Mouse (Mus musculus) retina, embryonic 14.5 days (tissue): ENCODE results near the gene Dnal4.

Experiments used
- DNase-seq: peaks from one replicate; pipeline ENCODE4 v3.0.0-alpha.2; 2015; ENCODE audit warnings: low spot score

The Dnal4 gene

DNA sequence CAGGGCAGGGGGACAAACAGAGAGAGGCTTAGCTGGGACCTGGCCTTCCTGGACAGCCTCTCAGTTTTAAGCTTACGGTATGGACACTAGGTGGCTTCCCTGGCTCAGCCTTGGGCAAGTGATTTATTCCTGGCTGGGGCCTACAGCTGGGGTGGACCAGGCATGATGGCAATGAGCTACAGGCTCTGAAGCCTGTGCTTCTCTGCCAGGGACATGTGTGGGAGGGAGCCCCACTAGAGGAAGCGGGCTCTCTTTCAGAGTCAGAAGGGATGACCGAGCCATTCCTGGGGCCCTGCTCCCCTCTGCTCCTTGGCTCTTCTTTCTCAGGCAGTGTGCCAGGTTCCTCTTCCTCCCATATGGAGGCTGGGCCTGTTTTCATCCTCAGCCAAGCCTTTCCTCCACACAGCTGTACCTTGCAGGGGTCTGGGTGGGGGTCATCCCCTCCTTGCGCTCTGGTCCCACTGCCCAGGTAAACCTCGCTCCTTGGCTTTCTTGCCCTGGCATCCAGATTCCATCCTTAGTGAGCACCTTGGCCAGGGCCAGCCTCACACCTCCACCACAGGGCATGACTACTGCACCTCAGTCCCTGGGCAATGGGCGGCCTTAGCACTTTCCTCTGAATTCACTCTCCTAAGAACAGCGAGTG is 13.9 kb downstream of the Dnal4 start:
- no peak for DNase-seq

DNA sequence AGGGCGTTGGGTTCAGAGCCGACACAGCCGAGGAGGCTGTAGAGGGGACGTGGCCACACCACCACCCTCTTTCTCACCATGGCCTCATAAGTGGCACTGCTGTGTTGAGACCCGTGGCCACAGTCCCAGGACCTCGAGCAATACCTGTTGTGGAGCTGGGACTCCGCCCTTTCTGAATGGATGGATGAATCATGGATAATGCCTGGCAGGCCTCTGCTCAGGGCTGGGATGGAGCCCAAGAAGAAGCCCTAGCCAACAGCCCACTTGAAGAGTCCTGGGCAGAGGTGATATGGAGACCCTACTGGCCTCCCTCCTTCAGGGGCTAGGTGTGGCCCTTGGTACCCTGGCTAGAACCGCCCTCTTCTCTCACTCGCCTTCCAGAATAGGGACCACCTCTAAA is 14.6 kb downstream of the Dnal4 start:
- DNase-seq, result no peak

GRCm38 (mm10) chr15:79760956-79761355 is 16.7 kb downstream of the Dnal4 start:
- DNase-seq, result no peak

GRCm38 (mm10) chr15:79757118-79757517 is 20.5 kb downstream of the Dnal4 start:
- no peak for DNase-seq

DNA sequence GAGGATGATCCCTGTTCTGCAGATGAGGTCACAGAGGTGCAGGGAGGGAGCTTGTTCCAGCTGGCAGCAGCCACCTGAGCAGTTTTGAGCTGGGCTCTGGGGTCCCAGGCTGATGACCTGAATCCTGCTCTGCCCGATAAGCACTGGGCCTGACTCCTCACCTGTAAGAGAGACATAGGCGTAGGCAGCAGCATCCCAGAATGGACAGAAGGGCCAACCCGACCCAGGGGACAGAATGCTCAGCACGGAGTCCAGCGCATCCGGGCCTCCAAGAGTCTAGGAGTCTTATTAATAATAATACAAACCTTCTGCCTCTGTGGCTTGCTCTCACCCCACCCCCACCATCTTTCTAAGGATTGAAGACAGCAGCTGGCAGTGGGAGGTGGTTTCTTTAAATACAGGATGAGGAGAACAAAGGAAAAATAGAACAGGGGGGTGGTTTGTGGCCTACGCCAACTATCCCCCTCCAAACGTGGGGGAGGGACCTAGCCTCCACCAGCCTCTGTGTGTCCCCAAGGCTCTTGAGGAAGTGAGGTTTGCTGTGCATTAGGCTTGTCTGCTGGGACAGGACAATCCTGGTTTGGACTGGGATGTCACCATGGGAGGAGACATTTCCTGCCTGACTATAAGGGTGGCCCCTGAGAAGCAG is 21.5 kb downstream of the Dnal4 start:
- no peak for DNase-seq

- no peak for DNase-seq
These were observed 22.5 kb downstream of the Dnal4 start for GRCm38 (mm10) chr15:79755176-79755575.

DNA sequence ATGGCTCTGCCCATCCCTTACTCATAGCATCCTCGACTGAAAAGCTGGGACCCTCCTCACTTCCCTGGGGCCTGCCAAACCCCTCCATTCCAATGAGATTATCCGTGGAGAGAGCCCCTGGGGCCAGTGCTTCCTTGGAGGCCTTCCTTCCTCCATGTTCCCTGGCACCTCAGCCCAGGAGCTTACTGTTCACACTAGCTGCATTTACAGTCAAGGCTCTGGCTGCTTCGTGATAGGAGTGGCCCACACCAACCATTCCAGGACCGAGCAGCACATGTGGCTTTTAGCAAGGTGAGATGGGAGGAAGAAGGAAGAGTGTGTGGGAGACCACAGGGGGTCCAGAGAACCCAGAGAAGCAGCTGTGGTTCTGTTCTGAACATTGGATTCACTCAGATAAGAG is 23.8 kb downstream of the Dnal4 start:
- DNase-seq, result no peak

DNA sequence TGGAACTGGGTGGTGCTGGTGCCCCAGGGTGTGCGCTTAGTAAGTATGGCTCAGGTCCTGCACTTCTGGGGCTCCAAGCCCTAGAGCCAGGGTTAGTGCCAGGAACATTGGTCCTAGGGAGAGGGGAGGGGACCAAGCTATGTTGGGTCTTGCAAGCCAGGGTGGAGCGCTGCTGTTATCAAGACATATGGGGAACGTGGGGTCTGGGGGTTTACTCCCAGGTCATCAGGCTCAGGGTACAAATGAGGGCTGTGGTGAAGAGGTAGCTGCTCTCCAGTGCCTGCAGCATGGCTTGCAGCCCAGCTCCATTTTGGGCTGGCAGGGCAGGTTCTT is 24.3 kb downstream of the Dnal4 start:
- DNase-seq, result no peak

DNA sequence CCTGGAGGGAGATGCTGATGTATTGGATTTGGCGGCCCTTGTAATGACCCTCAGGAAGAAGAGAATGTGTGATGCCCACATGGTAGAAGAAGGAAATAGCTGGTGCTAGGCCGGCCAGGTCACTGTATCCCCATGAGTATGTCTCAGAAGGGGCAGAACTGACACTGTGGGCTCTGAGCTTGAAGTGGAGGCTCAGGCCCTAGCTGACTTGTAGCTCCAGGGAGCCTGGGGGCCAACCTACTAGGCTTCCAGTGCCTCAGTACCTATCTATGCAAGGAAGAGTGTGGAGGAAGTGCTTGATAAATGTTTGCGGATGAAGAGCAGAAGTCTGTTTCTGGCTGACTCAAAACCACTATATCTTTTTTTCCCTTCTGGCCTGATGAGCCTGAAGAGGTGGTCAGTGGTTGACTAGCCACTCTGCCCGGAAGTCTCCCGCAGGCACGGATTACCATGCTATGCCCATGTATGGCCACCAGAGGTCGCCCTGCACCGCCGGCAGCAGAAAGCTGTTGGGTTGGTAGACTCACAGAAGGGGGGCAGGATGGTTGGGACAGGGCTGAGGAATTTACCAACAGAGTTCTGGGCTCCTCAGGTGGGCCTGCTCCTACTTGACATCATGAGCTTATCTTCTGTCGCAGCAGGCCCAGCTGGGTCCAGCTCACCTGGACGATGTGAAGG is 24.8 kb downstream of the Dnal4 start:
- peak; percentile 84 for DNase-seq

GRCm38 (mm10) chr15:79751772-79752171 is 25.9 kb downstream of the Dnal4 start:
- no peak for DNase-seq

DNA sequence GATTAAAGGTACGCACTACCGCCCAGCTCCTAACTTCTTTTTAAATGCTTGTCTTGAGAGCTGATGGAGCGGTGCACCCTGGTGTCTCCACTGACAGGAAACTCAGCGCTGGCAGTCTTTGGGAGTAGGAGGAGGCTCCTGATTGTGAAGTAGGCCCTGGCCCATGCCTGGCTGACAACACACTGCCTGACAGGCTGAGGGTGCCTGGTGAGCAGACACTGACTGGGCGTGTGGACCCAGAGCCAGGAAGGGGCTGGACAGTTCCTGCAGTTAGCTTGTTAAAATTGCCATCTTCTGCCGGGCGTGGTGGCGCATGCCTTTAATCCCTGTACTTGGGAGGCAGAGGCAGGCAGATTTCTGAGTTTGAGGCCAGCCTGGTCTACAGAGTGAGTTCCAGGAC is 27.4 kb downstream of the Dnal4 start:
- DNase-seq, result no peak

GRCm38 (mm10) chr15:79749162-79749561 is 28.5 kb downstream of the Dnal4 start:
- no peak for DNase-seq

GRCm38 (mm10) chr15:79747998-79748397 is 29.7 kb downstream of the Dnal4 start:
- peak; percentile 80 for DNase-seq

DNA sequence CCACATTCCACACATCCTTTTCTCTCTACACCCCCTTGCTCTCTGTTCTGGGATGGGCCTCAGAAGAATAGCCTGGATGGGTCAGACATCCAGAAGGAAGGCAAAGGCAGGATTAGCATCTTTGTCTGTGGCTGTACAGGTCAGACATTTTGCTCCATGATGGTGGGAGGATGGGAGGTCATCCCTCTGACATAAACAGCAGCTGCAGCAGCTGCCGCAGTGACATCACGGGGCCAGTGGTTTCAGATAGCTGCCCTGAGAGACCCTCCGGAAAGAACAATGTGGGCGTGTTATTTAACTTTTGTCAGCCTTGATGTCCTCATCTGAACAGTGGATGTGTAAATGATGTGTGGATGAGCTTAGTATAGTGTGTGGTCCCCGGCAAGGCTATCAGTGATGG is 31.8 kb downstream of the Dnal4 start:
- DNase-seq, result no peak

DNA sequence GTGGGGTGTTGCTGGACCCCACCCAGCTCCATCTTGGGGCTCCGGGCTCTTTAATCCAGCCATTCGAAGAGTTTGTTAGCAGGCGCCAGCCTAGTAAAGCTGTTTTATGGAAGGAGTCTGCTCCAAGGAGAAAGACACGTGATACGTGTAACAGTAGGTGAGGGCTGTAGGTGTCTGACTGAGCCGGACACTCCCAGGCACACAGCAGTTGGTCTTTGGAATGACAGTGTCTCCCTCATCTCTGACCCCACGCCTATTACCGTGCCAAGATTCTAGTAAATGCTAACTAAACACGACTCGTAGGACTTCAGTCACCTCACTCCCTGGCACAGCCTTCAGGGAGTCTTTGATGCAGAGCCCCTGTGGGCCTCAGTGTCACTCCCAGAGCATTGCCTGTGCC is 32.3 kb downstream of the Dnal4 start:
- no peak for DNase-seq

GRCm38 (mm10) chr15:79744742-79745141 is 32.9 kb downstream of the Dnal4 start:
- no peak for DNase-seq

DNA sequence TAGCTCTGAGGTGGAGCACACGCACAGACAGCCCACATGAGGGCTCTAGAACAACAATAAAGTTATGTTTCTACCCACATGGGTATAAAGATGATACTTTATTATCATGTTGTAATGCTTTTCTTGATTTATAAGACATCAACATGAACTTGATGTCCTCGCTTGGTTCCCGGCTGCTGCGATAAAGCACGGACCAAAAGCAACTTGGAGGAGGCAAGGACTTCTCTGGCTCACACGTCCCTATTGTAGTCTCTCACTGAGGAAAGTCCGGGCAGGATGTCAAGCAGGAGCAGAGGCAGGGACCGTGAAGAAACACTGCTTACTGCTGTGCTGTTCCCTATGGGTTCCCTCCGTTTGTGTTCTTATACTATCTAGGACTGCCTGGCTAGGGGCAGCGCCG is 33.6 kb downstream of the Dnal4 start:
- no peak for DNase-seq

- no peak for DNase-seq
These were observed 35.0 kb downstream of the Dnal4 start for GRCm38 (mm10) chr15:79742706-79743023.

GRCm38 (mm10) chr15:79741921-79742705 is 35.5 kb downstream of the Dnal4 start, which contains the start of gene Sun2:
Gene Sun2, minus strand, starts transcription at chr15:79742536.
- DNase-seq, result peak; percentile 94

DNA sequence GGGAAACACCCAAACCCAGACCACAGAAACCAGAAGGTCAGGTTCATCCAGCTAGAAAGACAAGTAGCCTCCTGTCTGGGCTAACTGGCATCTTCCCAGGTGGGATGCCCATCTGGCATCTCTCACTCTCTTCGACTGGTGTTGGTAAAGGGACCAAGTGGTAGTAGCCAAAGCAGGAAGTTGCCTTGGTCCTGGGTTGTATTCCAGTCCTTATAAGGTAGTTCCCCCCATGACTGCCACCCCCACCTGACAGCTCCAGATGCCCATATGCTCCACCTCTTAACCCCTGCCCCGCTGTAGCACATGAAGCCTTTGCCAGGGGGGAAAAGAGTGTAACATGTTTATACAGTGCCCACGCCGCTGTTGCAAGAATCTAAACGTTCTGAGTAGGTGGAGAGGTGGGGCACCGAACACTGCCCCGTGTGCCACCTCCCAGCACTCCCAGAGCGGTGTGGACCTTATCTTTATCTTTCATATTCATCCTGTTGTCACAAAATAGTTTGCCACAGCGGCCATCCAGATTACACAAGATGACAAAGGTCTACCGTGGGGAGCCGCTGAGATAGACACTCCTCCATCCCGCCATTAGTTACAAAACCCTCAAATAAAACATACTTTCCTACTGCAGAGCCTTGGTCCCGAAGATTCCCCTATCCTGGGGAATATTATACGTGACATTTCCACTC is 36.3 kb downstream of the Dnal4 start:
- DNase-seq, result no peak

- no peak for DNase-seq
These were observed 36.9 kb downstream of the Dnal4 start for GRCm38 (mm10) chr15:79740739-79741138.

GRCm38 (mm10) chr15:79734311-79734710 is 43.3 kb downstream of the Dnal4 start:
- DNase-seq, result no peak
